Mouse (Mus musculus) G1E (cell line): Measurements from ENCODE around the gene Mettl15.

ENCODE experiments used
- CTCF ChIP-seq: IDR thresholded peaks from 2 replicates; pipeline ENCODE4 v1.5.1; 2012; ENCODE audit warnings: low read depth, low read length, inconsistent platforms, mixed read lengths
- GATA1 ChIP-seq: IDR thresholded peaks from 2 replicates; pipeline ENCODE4 v1.6.1; 2012; ENCODE audit warnings: borderline replicate concordance, low read length, inconsistent platforms, mixed read lengths

DNA sequence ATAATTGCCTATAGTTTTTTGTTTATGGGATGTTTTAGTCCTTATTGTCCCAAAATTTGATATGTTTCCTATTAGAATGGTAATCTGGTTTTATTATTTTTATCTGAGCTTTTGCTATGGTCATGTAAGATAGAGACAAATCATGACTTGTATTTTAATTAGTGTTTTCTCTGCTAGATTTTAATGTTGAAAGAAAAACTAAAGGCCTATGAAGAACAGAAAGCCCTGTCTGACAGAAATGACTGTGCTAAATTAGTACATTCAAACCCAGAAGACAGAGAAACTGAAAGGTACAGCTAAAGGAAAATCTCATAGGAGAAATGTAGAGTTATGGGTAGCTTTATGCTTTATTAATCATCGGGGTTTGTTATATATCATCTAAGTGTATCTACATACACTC lies 17.6 kb upstream of the Mettl15 start:
- TF ChIP-seq CTCF, result no peak
- no peak for TF ChIP-seq GATA1
